Mouse (Mus musculus) stomach, postnatal 0 days (tissue): ENCODE measurements at regions not wholly inside any gene's neighbourhood (a gene's known extent, or its start where the extent isn't known, plus 50 kb on each side); places are given as distances from the start of the nearest gene placed in this dataset.

Experiments
- ATAC-seq: fragments of 200-750 bp; cut with Nextera tagmentation; 2 replicates; pipeline ENCODE4 v1.8.0; 2017; ENCODE audit not compliant: low FRiP score, low TSS enrichment
- DNase-seq: peaks from one replicate; pipeline ENCODE4 v3.0.0-alpha.2; 2016; ENCODE audit warnings: low spot score
- H3K27ac ChIP-seq: fragments of 300-500 bp; sonication (generic); replicated peaks from 2 replicates; pipeline ENCODE4 v1.5.1; 2014; ENCODE audit warnings: mild to moderate bottlenecking, control low read depth
- H3K27me3 ChIP-seq: fragments of 300-500 bp; sonication (generic); 2 replicates; pipeline ENCODE4 v1.6.1; 2014; ENCODE audit warnings: low read length; ENCODE audit not compliant: control insufficient read depth, insufficient read depth
- H3K36me3 ChIP-seq: fragments of 300-500 bp; sonication (generic); 2 replicates; pipeline ENCODE4 v1.6.1; 2014; ENCODE audit warnings: low read length, mixed read lengths; ENCODE audit not compliant: control insufficient read depth, insufficient read depth
- H3K4me1 ChIP-seq: fragments of 300-500 bp; sonication (generic); replicated peaks from 2 replicates; pipeline ENCODE4 v1.6.1; 2014; ENCODE audit warnings: antibody characterized with exemption; ENCODE audit not compliant: control insufficient read depth, insufficient read depth
- H3K4me2 ChIP-seq: fragments of 300-500 bp; sonication (generic); replicated peaks from 2 replicates; pipeline ENCODE4 v1.6.1; 2014; ENCODE audit warnings: low read depth, mild to moderate bottlenecking, control low read depth, moderate library complexity
- H3K4me3 ChIP-seq: fragments of 300-500 bp; sonication (generic); 2 replicates; pipeline ENCODE4 v1.5.1; 2014; ENCODE audit warnings: low read depth, low read length, control low read depth
- H3K9ac ChIP-seq: fragments of 300-500 bp; sonication (generic); 2 replicates; pipeline ENCODE4 v1.6.1; 2014; ENCODE audit warnings: mild to moderate bottlenecking, low read length, control low read depth, mixed read lengths
- H3K9me3 ChIP-seq: fragments of 300-500 bp; sonication (generic); 2 replicates; pipeline ENCODE4 v1.6.1; 2016; ENCODE audit warnings: low read length; ENCODE audit not compliant: control insufficient read depth
- CTCF ChIP-seq: IDR thresholded peaks from 2 replicates; pipeline ENCODE4 v1.5.1; 2016; ENCODE audit warnings: antibody characterized with exemption, low read depth, mild to moderate bottlenecking, moderate library complexity
- EP300 ChIP-seq: optimal IDR thresholded peaks from 2 replicates; pipeline ENCODE3; 2016; ENCODE audit warnings: antibody characterized with exemption
- WGBS: fragments of 180-500 bp; shearing (Covaris S2); extraction: QIAGEN DNeasy Blood & Tissue Kit; methylation state at CpG from one replicate; pipeline ENCODE4 v1.1.7; 2014; 5-methylcytosine and 5-hydroxymethylcytosine counted together

DNA sequence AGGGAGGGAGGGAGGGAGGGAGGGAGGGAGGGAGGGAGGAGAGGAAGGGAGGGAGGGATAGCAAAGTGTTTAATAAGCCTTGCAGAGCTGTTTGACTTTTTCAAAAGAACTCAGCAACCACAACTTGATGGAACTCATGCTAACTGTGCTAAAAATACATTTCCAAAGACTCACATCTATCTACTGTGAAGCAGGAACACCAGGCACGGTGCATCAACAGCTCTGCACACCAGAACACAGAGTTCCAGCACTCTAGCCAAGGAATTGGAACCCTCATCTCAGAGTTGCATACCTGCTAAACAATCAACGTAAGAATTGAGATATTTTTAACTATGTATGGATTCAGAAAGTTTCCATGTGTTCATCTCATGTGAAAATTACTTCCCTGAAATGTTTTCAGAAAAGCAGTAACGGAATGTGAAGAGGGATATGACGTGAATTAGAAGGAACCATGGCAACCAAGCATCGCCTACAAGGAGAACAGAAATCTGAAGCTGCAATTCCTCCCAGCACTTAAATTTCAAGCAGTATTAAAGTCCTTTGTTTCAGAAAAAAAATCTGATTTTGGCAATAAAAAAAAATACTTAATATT lies 256.3 kb downstream of the Ube2cbp start:
- Histone ChIP-seq H3K27me3 (no peaks in the 10 kb centered on the region), H3K9ac (no peak overlapping the region), H3K4me2 (no peak overlapping the region), H3K4me1 (no peaks in the 10 kb centered on the region), H3K4me3 (no peak overlapping the region), H3K27ac (no peak overlapping the region), H3K9me3 (no peaks in the 10 kb centered on the region), H3K36me3 (no peaks in the 10 kb centered on the region)
- 75% methylated on average over 5 of the region's 5 CpGs for WGBS
- no peak for DNase-seq
- TF ChIP-seq EP300 (no peak), CTCF (no peak)
- no peak for ATAC-seq

DNA sequence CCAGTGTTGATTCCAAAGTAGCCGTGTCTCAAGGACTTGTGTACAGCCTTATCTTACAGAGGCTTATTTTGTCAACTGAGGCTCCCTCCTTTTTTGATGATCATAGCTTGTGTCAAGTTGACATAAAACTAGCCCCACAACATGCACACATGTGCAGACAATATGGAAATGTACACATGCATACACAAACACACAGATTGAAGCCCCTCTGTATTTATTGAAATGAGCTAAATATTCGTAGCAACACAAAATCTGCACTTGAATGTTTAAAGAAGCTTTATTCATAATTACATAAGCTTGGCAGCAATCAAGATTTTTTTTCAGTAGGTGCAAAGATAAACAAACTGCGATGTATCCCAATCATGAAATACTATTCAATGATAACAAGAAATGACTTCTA lies 253.5 kb downstream of the Ube2cbp start:
- ATAC-seq (no peak), DNase-seq (no peak)
- Histone ChIP-seq H3K27ac (no peak overlapping the region), H3K4me2 (no peak overlapping the region), H3K9ac (no peak overlapping the region), H3K4me1 (no peaks in the 10 kb centered on the region), H3K9me3 (no peaks in the 10 kb centered on the region), H3K36me3 (no peaks in the 10 kb centered on the region), H3K27me3 (no peaks in the 10 kb centered on the region), H3K4me3 (no peak overlapping the region)
- TF ChIP-seq EP300 (no peak), CTCF (no peak)
- WGBS = 75% methylated on average over 3 of the region's 3 CpGs

DNA sequence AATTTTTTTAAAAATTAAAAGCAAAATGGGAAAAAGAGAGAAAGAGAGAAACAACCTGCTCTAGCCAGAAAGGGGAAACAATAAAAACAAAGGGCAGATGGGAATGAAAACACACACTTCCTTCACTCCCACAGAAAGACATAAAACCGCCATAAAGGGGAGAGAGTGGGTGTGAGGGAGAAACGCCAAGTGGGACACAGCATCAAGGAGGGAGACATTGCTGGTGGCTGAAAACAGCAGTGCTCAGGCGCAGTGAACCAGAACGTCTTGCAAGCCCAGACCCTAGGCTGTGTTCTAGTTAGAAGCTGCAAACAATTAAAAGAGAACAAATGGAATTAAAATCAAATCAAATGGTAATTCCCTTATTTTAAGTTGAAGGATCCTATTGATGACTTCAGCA lies 245.1 kb downstream of the Ube2cbp start:
- Histone ChIP-seq H3K27me3 (no peaks in the 10 kb centered on the region), H3K4me3 (no peak overlapping the region), H3K9me3 (no peaks in the 10 kb centered on the region), H3K36me3 (no peaks in the 10 kb centered on the region), H3K4me2 (no peak overlapping the region), H3K4me1 (no peaks in the 10 kb centered on the region), H3K27ac (no peak overlapping the region), H3K9ac (no peak overlapping the region)
- ATAC-seq (no peak), DNase-seq (no peak)
- TF ChIP-seq EP300 (no peak), CTCF (no peak)
- WGBS = 76% methylated on average over 4 of the region's 4 CpGs

DNA sequence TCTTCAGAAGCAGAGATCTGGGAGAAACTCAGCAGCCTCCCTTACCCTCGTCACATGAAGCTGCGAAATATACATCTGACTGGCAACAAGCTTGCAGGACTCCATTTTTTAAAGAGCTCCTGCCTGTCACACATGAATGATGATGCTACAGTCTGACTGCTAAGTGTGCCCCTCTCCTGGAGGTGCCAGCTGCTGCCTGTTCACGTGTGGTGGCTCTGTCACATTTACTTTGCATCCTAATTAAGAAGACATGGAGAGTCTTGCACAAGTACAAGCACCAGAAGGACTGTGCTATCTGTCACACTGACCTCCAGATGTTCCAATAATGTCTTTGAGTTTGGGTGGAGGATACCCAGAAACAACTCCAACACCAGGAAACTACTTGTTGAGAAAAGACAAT lies 240.2 kb downstream of the Ube2cbp start:
- H3K4me3 ChIP-seq = no peak overlapping the region
- H3K4me2 ChIP-seq = no peak overlapping the region
- no peaks in the 10 kb centered on the region for H3K9me3 ChIP-seq
- H3K36me3 ChIP-seq = no peaks in the 10 kb centered on the region
- TF ChIP-seq EP300 (no peak), CTCF (no peak)
- no peak overlapping the region for H3K27ac ChIP-seq
- no peaks in the 10 kb centered on the region for H3K4me1 ChIP-seq
- H3K9ac ChIP-seq = no peak overlapping the region
- H3K27me3 ChIP-seq = no peaks in the 10 kb centered on the region
- WGBS = 49% methylated on average over 3 of the region's 3 CpGs
- ATAC-seq = no peak
- DNase-seq = no peak

DNA sequence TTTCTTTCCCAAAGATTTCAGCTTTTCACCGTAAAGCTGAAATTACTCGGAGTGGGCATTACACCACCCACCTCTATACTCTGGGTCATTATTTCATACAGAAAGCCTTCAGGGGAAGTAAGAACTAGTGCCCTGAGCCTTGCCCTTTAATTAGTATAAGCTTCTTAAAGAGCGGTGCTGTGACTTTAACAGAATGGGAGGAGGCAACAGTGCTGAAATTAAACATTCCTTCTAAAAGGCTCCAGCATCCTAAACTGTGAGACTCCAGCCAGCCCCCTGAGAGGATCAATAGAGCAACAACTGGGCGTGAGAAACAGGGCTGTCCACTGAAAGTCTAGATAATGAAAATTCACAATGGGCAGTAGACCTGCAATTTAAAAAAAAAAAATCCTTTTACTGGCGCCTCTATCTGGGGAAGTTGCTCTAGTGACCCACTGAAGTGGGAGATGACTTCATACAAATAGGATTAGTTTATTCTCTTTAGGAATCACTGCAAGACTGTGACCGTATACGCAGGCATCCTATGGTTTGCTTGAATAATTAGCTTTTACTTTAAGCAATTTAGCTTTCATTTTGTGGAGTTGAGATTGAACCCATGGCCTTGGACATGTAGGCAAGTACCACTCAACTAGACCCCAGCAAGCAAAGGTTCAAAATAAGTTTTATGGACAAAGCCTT lies 233.9 kb downstream of the Ube2cbp start:
- H3K9ac ChIP-seq = no peak overlapping the region
- H3K9me3 ChIP-seq = no peaks in the 10 kb centered on the region
- DNase-seq = no peak
- ATAC-seq = no peak
- H3K36me3 ChIP-seq = no peaks in the 10 kb centered on the region
- H3K4me3 ChIP-seq = no peak overlapping the region
- no peak overlapping the region for H3K4me2 ChIP-seq
- no peak overlapping the region for H3K27ac ChIP-seq
- 56% methylated on average over 7 of the region's 7 CpGs for WGBS
- TF ChIP-seq CTCF (no peak), EP300 (no peak)
- H3K4me1 ChIP-seq = no peaks in the 10 kb centered on the region
- no peaks in the 10 kb centered on the region for H3K27me3 ChIP-seq

DNA sequence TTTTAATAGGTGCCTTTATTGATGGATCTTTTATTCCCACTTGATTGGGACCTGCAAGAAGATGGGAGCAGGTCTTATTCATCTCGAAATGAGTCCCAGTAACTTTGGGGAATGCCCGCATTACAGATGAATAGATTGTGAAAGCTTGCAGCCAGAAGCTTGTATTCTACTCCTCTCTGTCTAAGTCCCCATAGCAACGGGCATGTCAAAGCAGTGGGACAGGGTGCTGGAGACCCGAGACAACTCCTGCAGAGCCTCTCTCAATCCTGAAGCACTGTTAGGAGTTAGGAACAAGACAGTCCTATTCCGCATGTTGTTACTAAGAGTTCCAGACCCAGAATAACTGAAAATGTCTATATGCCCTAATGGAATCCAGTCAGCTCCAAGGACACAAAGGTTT lies 233.1 kb downstream of the Ube2cbp start:
- Histone ChIP-seq H3K27ac (no peak overlapping the region), H3K36me3 (no peaks in the 10 kb centered on the region), H3K4me1 (no peaks in the 10 kb centered on the region), H3K9ac (no peak overlapping the region), H3K4me3 (no peak overlapping the region), H3K9me3 (no peaks in the 10 kb centered on the region), H3K4me2 (no peak overlapping the region), H3K27me3 (no peaks in the 10 kb centered on the region)
- no peak for TF ChIP-seq CTCF
- TF ChIP-seq EP300 = no peak
- ATAC-seq (no peak), DNase-seq (no peak)
- 80% methylated on average over 5 of the region's 5 CpGs for WGBS
